Mouse (Mus musculus): ENCODE data around the gene Srrm1. TPM values are rescaled to one million over a fixed set of nuclear protein-coding genes. Genes with fewer than 3 reads are reported as not detected.

The Srrm1 gene
- 151 TPM for polyA plus RNA-seq (2014; fragmentation: Illumina TruSeq; extraction: RNeasy Lipid Tissue Mini Kit (QIAGEN cat#74804); ENCODE audit: low read depth, low replicate concordance)

DNA sequence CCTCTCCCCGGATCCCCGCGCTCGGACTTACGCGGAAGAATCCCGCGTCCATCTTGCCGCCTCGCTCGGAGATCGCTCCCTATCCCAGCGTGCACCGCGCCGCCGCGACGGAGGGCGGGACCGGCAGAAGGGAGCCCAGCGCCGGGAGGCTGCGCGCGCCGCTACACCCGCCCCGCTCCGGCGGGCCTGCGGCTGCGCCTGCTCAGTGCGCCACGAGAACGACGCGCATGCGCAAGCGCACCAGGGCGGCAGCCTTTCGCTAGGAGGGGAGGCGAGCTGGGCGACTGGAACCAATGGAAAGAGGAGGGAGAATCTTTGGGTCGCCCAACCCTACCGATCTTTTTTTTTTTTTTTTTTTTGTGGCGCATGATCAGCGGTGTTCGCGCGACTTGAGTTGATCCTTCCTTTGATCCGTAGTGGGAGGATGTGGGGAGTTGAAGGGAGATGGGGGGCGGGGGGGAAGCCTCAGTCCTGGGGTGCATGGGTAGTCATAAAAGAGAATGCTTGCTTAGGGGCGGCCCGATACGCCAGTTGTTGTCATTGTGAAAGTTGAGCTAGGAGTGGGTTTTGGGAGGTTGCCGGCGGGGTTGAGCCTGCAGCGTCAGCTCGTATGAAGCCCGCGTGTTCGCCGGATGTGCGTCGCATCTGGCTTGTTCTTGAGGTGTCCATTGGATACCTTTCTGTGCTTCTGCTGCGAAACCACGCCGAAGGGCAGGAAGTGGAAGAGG is at the start of gene Srrm1:
TSS of gene Srrm1 (minus strand) at position 256 of the 728 bp plus-strand sequence.

DNA sequence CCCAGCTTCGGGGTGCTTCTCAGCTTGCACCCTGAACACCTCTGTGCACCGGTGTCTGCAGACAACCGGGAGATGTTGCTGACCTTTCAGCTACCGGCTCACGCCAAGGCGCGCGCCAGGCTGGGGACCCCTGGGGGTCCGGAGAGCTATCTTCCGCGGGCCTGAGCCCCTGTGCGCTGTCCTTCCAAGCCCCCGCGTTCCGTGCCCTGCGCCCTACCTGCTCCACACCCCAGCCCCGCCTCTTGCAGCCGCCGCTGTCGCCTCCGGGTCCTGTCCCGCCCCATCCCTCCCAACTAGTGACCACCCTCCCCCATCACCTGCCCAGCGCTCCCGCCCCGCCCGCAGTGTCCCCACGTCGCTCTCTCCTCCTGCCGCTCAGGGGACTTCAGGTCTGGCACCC is 44.9 kb upstream of the Srrm1 start, which contains the start of gene Ncmap:
TSS of gene Ncmap (minus strand) at position 237 of the 400 bp plus-strand sequence.

DNA sequence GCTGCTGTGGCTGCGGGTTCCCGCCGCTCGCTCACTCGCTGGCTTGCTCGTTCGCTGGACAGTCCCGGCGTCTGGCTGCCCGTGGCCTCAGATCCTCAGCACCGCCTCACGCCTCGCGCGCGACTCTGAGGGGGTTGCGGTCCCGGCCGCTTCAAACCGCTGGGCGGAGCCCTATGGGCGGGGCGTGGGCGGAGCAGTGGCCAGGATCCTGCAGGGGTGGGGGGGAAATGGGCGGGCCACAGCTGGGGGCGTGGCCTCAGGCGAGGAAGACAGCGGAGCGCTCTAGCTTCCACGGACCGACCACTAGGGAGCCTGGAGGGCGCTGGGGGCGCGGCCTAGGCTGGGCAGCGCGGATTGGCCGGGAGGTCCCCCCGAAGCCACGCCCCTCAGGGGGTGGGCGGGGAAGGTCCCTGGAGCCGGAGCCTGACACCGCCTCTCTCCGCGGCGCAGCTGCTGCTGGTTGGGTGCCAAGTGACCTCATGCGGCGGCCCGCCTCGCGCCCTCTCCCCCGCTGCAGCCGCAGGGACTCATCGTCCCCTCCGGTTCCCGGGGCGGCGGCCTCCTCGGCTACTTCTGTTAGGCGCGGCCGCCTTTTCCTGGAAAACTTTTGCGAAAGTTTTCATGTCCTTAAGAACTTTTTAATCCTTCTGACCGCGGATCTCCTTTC is 80.3 kb downstream of the Srrm1 start, which contains the start of gene Clic4:
TSS of gene Clic4 (minus strand) at position 175 of the 667 bp plus-strand sequence.

Other genes starting within 250 kb of the Srrm1 start
- 0.12 TPM for gene Runx3, start 232.7 kb downstream of the Srrm1 start, polyA plus RNA-seq (2014; fragmentation: Illumina TruSeq; extraction: RNeasy Lipid Tissue Mini Kit (QIAGEN cat#74804); ENCODE audit: low read depth, low replicate concordance)
- gene Clic4, start 80.5 kb downstream of the Srrm1 start, polyA plus RNA-seq (2014; fragmentation: Illumina TruSeq; extraction: RNeasy Lipid Tissue Mini Kit (QIAGEN cat#74804); ENCODE audit: low read depth, low replicate concordance), result 158 TPM
- 0.32 TPM for gene Ncmap, start 44.9 kb upstream of the Srrm1 start, polyA plus RNA-seq (2014; fragmentation: Illumina TruSeq; extraction: RNeasy Lipid Tissue Mini Kit (QIAGEN cat#74804); ENCODE audit: low read depth, low replicate concordance)
- gene Rcan3, start 80.5 kb upstream of the Srrm1 start, polyA plus RNA-seq (2014; fragmentation: Illumina TruSeq; extraction: RNeasy Lipid Tissue Mini Kit (QIAGEN cat#74804); ENCODE audit: low read depth, low replicate concordance), result 9.6 TPM
- 0.40 TPM for gene Stpg1, start 141.5 kb upstream of the Srrm1 start, polyA plus RNA-seq (2014; fragmentation: Illumina TruSeq; extraction: RNeasy Lipid Tissue Mini Kit (QIAGEN cat#74804); ENCODE audit: low read depth, low replicate concordance)
- gene Nipal3, start 141.7 kb upstream of the Srrm1 start, polyA plus RNA-seq (2014; fragmentation: Illumina TruSeq; extraction: RNeasy Lipid Tissue Mini Kit (QIAGEN cat#74804); ENCODE audit: low read depth, low replicate concordance), result 6.9 TPM
- gene Grhl3, start 220.3 kb upstream of the Srrm1 start, polyA plus RNA-seq (2014; fragmentation: Illumina TruSeq; extraction: RNeasy Lipid Tissue Mini Kit (QIAGEN cat#74804); ENCODE audit: low read depth, low replicate concordance), result not detected